Mouse (Mus musculus) E14TG2a.4 (cell line): ENCODE results near the gene Gm20388.

Experiments used
- CTCF ChIP-seq: conservative IDR thresholded peaks from 2 replicates; pipeline ENCODE4 v1.5.1; 2014; ENCODE audit warnings: low read length
- POU5F1 ChIP-seq: IDR thresholded peaks from 2 replicates; pipeline ENCODE4 v1.6.1; 2014; ENCODE audit warnings: low read length, borderline replicate concordance

DNA sequence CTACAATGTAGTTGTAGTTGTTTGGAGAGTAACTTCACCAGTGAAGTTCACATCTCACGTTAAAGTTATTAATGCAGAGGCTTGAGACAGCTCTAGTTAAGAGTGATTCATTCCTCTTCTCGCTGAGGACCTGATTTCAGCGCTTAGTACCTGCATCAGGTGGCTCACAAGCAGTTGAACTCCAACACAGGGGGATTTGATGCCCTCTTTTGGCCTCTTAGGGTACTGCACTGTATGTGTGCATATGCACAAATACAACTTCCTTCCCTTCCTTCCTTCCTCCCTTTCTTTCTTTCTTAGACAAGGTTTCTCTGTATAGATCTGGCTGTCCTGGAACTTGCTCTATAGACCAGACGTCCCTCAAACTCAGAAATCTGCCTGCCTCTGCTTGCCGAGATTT, 1763.9 kb downstream of the Gm20388 start:
- peak; percentile 79 for TF ChIP-seq CTCF
- TF ChIP-seq POU5F1: no peak
